Mouse (Mus musculus): ENCODE results near the gene Clec4f. TPM values are rescaled to one million over a fixed set of nuclear protein-coding genes. Genes with fewer than 3 reads are reported as not detected.

Clec4f gene
- total and polyA plus RNA-seq, 3 experiments = 0.27 to 0.57 TPM; not detected in 1

- H3K79me2 ChIP-seq (replicated peaks; ENCODE audit: control insufficient read depth, insufficient read depth, low read length) = no peaks in the 10 kb centered on the region
- TF ChIP-seq CTCF (IDR thresholded peaks at IDR 0.05) (no peak), EP300 (IDR thresholded peaks at IDR 0.05; ENCODE audit: insufficient read depth, low read depth, low read length) (no peak), POLR2A (IDR thresholded peaks at IDR 0.05; ENCODE audit: insufficient read depth, low read depth, low read length) (no peak)
- WGBS = 2% methylated on average over 11 of the region's 11 CpGs
- H3K4me3 ChIP-seq = no peak overlapping the region
- H3K4me1 ChIP-seq (ENCODE audit: control insufficient read depth, insufficient read depth, low read length) = no peaks in the 10 kb centered on the region
- peaks cover 32% of the 10 kb centered on the region for H3K27me3 ChIP-seq (ENCODE audit: control insufficient read depth, insufficient read depth, low read length)
- no peaks in the 10 kb centered on the region for H3K36me3 ChIP-seq (ENCODE audit: control insufficient read depth, insufficient read depth, low read length)
- DNase-seq = no peak
- no peak overlapping the region for H3K9ac ChIP-seq (ENCODE audit: low read depth, low read length)
- H3K27ac ChIP-seq = no peak overlapping the region
- intact Hi-C loops (cut with DNase I) = no loop called here
These were observed 45.0 kb upstream of the Clec4f start for GRCm38 (mm10) chr6:83701001-83701400.

- Histone ChIP-seq H3K4me1 (ENCODE audit: control insufficient read depth, insufficient read depth, low read length) (no peaks in the 10 kb centered on the region), H3K4me3 (no peak overlapping the region), H3K36me3 (ENCODE audit: control insufficient read depth, insufficient read depth, low read length) (no peaks in the 10 kb centered on the region), H3K79me2 (replicated peaks; ENCODE audit: control insufficient read depth, insufficient read depth, low read length) (no peaks in the 10 kb centered on the region), H3K9ac (ENCODE audit: low read depth, low read length) (no peak overlapping the region), H3K27ac (no peak overlapping the region), H3K27me3 (ENCODE audit: control insufficient read depth, insufficient read depth, low read length) (peaks cover 27% of the 10 kb centered on the region)
- intact Hi-C loops (cut with DNase I) = no loop called here
- TF ChIP-seq CTCF (IDR thresholded peaks at IDR 0.05) = no peak
- no peak for TF ChIP-seq EP300 (IDR thresholded peaks at IDR 0.05; ENCODE audit: insufficient read depth, low read depth, low read length)
- no peak for TF ChIP-seq POLR2A (IDR thresholded peaks at IDR 0.05; ENCODE audit: insufficient read depth, low read depth, low read length)
- 8% methylated on average over 5 of the region's 5 CpGs for WGBS
- DNase-seq = no peak
These were observed 44.0 kb upstream of the Clec4f start for GRCm38 (mm10) chr6:83699971-83700370.

GRCm38 (mm10) chr6:83697932-83698331 is 41.9 kb upstream of the Clec4f start:
- DNase-seq = no peak
- no peaks in the 10 kb centered on the region for H3K4me1 ChIP-seq (ENCODE audit: control insufficient read depth, insufficient read depth, low read length)
- no peaks in the 10 kb centered on the region for H3K36me3 ChIP-seq (ENCODE audit: control insufficient read depth, insufficient read depth, low read length)
- WGBS = 6% methylated on average over 8 of the region's 8 CpGs
- no peak overlapping the region for H3K9ac ChIP-seq (ENCODE audit: low read depth, low read length)
- H3K4me3 ChIP-seq = no peak overlapping the region
- intact Hi-C loops (cut with DNase I) = no loop called here
- no peaks in the 10 kb centered on the region for H3K79me2 ChIP-seq (replicated peaks; ENCODE audit: control insufficient read depth, insufficient read depth, low read length)
- no peak overlapping the region for H3K27ac ChIP-seq
- TF ChIP-seq CTCF (IDR thresholded peaks at IDR 0.05) (no peak), POLR2A (IDR thresholded peaks at IDR 0.05; ENCODE audit: insufficient read depth, low read depth, low read length) (no peak), EP300 (IDR thresholded peaks at IDR 0.05; ENCODE audit: insufficient read depth, low read depth, low read length) (no peak)
- H3K27me3 ChIP-seq (ENCODE audit: control insufficient read depth, insufficient read depth, low read length) = peaks cover 24% of the 10 kb centered on the region

GRCm38 (mm10) chr6:83696684-83697083 is 40.7 kb upstream of the Clec4f start:
- H3K4me3 ChIP-seq = no peak overlapping the region
- H3K27me3 ChIP-seq (ENCODE audit: control insufficient read depth, insufficient read depth, low read length) = peaks cover 22% of the 10 kb centered on the region
- H3K36me3 ChIP-seq (ENCODE audit: control insufficient read depth, insufficient read depth, low read length) = no peaks in the 10 kb centered on the region
- no peak for DNase-seq
- no peaks in the 10 kb centered on the region for H3K79me2 ChIP-seq (replicated peaks; ENCODE audit: control insufficient read depth, insufficient read depth, low read length)
- no peak overlapping the region for H3K9ac ChIP-seq (ENCODE audit: low read depth, low read length)
- no peaks in the 10 kb centered on the region for H3K4me1 ChIP-seq (ENCODE audit: control insufficient read depth, insufficient read depth, low read length)
- 2% methylated on average over 7 of the region's 7 CpGs for WGBS
- TF ChIP-seq EP300 (IDR thresholded peaks at IDR 0.05; ENCODE audit: insufficient read depth, low read depth, low read length) (no peak), POLR2A (IDR thresholded peaks at IDR 0.05; ENCODE audit: insufficient read depth, low read depth, low read length) (no peak), CTCF (IDR thresholded peaks at IDR 0.05) (no peak)
- intact Hi-C loops (cut with DNase I) = no loop called here
- H3K27ac ChIP-seq = no peak overlapping the region

GRCm38 (mm10) chr6:83695731-83696130 is 39.7 kb upstream of the Clec4f start:
- no peak overlapping the region for H3K9ac ChIP-seq (ENCODE audit: low read depth, low read length)
- H3K36me3 ChIP-seq (ENCODE audit: control insufficient read depth, insufficient read depth, low read length) = no peaks in the 10 kb centered on the region
- no peak for DNase-seq
- intact Hi-C loops (cut with DNase I) = no loop called here
- H3K27me3 ChIP-seq (ENCODE audit: control insufficient read depth, insufficient read depth, low read length) = peaks cover 25% of the 10 kb centered on the region
- H3K4me3 ChIP-seq = no peak overlapping the region
- 7% methylated on average over 3 of the region's 3 CpGs for WGBS
- no peak overlapping the region for H3K27ac ChIP-seq
- no peaks in the 10 kb centered on the region for H3K79me2 ChIP-seq (replicated peaks; ENCODE audit: control insufficient read depth, insufficient read depth, low read length)
- H3K4me1 ChIP-seq (ENCODE audit: control insufficient read depth, insufficient read depth, low read length) = no peaks in the 10 kb centered on the region
- TF ChIP-seq EP300 (IDR thresholded peaks at IDR 0.05; ENCODE audit: insufficient read depth, low read depth, low read length) = no peak
- no peak for TF ChIP-seq CTCF (IDR thresholded peaks at IDR 0.05)
- no peak for TF ChIP-seq POLR2A (IDR thresholded peaks at IDR 0.05; ENCODE audit: insufficient read depth, low read depth, low read length)

GRCm38 (mm10) chr6:83693835-83694234 is 37.8 kb upstream of the Clec4f start:
- H3K36me3 ChIP-seq (ENCODE audit: control insufficient read depth, insufficient read depth, low read length) = no peaks in the 10 kb centered on the region
- no peak overlapping the region for H3K4me3 ChIP-seq
- no peaks in the 10 kb centered on the region for H3K79me2 ChIP-seq (replicated peaks; ENCODE audit: control insufficient read depth, insufficient read depth, low read length)
- TF ChIP-seq EP300 (IDR thresholded peaks at IDR 0.05; ENCODE audit: insufficient read depth, low read depth, low read length) (no peak), CTCF (IDR thresholded peaks at IDR 0.05) (peak; percentile 89)
- H3K4me1 ChIP-seq (ENCODE audit: control insufficient read depth, insufficient read depth, low read length) = no peaks in the 10 kb centered on the region
- intact Hi-C loops (cut with DNase I) = loop anchor here (1.0 kb wide), 2 partner anchors 37 to 56 kb away; no protein-coding TSS in a partner anchor
- WGBS = under 1% methylated on average over 9 of the region's 9 CpGs
- H3K9ac ChIP-seq (ENCODE audit: low read depth, low read length) = no peak overlapping the region
- no peak overlapping the region for H3K27ac ChIP-seq
- peaks cover 20% of the 10 kb centered on the region for H3K27me3 ChIP-seq (ENCODE audit: control insufficient read depth, insufficient read depth, low read length)
- no peak for DNase-seq
